Mouse (Mus musculus) T-cell, adult 2 months (primary cell): ENCODE measurements around the gene Atp2b1.
"Not testable (repeated sequence)": the region's sequence is repeated elsewhere in the genome, so short reads cannot be mapped to it uniquely, and the experiment has no call there.

Experiments
- DNase-seq: peaks from one replicate; pipeline ENCODE4 v3.0.0; 2022; ENCODE audit warnings: low spot score

The Atp2b1 gene

DNA sequence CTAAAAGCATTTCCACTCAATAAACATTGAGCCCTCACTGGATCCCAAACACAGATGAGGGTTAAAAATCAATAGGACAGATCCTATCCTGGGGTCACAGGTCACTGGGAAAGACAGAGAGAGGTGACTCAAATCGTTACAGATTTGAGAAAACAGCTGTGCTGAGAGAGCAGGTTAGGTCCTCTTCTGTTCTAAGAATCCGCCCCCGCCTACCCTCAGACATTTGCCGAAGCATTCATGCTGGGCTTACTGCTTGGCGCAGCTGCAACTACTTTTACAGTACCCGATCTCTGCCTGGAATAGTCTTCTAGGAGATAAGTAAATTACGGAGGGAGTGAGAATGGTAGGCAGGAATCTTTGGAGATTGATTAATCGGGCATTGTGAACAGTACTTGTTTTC lies 47.9 kb downstream of the Atp2b1 start:
- DNase-seq, result no peak

DNA sequence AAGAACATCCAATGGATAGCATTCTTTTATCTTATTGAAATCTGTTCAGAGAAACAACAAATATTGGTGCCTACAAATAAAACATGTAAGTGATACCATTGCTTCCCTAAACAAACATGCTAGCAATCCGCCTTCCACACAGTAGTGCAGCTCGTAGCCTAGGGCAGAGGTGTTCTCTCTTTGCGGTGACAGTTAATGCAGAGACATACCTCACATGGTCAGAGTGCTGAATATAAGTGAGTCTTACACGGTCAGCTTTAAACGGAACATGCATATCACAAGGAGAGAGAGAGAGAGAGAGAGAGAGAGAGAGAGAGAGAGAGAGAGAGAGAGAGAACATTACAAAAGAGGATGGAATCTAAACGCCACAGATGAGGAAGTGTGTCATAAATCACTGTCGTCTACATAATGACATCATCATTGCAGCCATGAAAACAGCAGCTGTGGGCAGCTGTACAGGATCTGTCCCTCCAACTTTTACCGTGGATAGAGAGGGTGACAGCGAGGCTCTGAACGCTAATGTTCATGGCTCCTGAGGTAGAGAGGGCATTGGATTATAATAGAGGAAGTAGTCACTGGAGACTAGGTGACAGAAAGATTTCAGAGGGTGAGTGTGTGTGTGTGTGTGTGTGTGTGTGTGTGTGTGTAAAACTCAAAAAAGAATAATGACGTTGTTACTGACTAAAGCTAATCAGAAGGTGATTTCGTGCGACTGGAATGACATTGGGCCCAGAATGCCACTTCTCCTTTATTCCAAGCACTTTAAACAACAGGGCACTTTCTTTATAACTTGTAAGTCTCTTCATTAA lies 52.4 kb downstream of the Atp2b1 start:
- no peak for DNase-seq

DNA sequence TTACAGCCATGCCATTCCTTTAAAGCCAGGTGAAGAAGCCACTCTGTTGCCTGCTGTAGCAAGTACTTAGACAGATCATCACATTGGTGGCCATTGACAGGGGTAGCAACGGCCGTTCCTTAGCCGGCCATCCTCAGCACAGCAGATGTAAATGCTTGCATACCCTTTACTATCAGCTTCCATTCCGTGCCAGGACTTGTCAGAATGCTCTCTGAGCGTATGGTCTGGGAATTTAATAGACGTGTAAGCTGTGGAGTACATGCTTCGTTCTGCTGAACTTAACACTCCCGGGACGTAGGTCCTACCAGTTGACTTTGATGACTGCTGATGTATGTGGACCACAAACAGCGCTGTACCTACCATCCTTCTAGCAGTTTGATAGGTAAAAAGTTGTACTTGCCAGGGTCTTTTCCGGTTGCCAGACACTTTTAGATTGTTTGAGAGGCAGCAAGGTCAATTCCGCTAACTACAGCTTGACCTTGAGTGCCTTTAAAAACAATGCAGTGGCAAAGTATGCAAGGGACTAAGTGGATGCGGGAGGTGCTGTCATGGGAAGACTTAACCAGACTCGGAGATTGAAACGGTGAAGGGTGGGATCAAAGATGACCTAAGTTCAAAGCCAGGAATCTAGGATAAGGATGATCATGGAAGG lies 53.2 kb downstream of the Atp2b1 start:
- no peak for DNase-seq

DNA sequence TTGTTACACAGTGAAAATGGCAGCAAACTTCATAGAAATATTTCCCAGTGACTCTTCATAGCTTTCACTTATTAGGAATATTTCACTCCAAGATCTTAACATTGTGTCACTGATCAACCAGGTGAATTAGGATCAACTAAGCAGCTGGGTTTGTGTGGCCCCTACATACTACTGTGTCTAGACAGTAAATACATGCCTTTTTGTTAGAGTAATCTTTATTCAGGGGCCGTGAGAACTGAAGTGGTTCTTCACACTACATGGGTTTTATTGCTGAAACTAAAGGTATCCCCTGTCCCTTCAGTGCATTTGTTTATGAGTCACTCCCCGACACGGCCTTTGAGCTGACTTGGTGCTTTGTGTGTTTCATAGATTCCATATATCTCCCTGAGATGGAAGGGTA lies 56.7 kb downstream of the Atp2b1 start:
- DNase-seq, result no peak

DNA sequence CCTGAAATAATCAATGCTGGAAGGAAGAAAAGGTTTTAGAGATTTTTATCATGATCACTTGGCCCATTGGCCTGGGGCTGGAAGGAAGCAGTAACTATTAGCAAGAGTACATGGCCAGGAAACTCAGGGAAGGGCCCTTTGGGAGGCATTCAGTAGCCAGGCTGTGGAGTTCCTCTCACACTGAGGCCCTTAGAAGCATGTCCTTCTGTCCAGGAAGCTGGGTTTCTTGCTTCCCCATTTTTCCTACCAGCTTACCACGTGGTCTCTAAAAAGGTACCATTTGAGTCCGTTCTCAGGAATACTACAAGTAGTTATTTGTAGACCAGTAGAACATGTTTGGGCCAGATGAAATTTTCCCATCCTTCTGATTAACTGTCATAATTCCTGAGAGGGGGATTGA lies 58.2 kb downstream of the Atp2b1 start:
- DNase-seq, result no peak

DNA sequence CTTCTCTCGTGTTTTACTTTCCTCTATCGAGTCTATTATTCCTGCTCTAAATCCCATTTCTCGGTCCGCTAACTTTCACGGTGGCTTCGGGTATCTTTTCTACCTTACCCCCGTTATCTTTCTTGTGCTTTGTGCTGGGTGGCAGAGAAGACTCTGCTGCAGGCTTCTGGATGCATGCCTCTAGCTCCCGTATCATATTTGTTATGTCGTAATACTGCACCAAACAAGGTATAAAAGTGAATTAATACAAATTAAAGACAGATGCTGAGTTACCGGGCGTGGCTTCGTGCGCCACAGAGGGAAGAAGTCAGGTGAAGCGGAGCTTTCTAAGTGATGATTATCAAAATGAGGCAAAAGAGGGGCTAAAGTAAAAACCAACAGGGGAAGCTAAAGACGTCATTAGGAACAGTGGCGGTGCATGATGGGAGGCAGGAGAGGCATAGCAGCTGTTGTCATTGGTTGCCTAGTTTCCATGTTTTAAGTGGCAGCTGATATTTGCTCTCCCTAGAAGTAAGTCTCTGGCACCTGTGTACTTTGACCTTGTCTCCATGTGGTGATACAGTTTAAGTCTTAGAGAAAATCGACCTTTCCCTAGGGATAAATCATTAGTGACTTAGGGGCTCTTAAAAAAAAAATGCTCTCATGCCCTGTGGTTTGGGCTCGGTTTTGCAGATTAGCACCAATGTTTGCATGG lies 58.9 kb downstream of the Atp2b1 start:
- DNase-seq, result no peak

DNA sequence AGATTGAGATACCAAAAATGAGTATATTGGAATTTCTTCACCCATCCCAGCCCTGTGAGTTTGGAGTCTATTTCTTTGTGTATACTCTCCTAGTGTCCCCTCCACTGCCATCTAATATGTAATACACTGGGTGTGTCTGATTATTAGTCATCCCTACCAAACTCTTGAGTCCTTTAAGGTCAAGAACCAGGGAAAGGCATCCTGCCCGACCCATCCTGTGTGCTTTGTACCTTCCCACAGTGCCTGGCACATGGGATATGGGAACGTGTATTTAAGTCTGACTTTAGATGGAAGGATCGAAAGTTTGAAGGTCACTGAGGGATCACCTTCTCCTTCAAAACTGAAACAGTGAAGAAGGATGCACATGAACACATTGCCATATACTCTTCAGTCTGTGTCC lies 60.4 kb downstream of the Atp2b1 start:
- no peak for DNase-seq

DNA sequence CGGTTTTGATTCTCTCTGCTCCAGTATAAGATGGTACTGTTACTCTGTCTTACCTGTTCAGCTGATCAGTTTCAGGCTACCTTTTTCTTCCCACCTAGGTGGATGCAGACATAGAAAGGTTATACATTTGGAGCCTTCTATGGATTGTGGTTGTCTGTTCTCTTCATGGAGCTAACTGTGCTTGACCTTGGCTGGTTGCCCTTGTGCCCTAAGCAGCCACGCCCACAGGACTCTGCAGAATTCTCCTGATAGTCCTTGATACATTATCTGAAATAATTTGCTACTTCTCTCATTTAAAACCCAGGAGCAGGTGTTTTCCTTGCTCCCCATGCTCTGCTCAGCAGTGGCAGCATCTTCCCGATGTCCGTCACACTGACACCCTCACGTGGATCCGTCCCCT lies 61.4 kb downstream of the Atp2b1 start:
- no peak for DNase-seq

DNA sequence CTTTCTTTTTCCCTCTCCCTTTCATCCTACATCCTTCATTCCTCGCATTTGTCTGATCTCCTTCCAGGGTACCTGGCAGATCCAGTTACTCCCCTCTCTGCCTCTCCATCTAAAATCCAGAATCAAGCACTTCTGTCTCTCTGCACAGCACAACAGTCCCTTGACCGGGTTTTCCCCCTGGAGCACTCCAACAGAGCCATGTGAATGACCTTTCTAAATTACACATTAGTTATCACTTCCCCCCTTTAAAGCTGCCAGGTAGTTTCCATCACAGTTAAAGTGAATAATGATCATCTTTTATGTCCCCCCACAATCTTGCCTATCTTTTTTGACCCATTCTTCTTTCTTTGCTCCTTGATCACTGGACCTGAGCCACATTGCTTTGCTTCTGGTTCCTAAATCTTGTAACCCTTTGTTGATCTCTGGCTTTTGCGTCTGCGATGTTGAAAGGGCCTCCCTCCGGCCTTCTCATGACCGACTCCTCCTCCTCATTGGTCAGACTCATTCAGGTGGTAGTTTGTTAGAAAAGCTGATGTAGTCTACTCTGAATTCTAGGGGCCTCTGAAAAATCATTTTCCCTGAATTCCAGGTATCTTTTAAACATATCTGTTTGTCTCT lies 62.8 kb downstream of the Atp2b1 start:
- DNase-seq, result no peak

DNA sequence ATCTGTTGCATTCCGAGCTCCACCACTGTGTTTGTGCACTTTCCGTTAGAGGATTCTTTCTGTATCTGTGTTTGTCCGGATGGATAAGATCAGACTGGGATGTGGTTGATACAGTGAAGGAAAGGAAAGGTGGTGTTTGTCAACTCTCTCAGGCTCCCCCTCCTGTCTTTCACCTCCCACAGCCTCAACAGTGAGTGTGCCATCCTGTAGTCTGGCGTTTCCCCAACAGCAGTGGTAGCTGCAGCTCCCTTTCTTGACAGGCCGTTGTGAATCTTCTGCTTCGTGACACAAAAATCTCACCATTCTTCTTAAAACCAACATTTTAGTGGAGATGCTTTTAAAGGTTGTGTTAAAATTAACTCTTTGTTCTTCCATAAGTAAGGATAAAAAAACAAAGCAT lies 64.6 kb downstream of the Atp2b1 start:
- DNase-seq, result no peak

DNA sequence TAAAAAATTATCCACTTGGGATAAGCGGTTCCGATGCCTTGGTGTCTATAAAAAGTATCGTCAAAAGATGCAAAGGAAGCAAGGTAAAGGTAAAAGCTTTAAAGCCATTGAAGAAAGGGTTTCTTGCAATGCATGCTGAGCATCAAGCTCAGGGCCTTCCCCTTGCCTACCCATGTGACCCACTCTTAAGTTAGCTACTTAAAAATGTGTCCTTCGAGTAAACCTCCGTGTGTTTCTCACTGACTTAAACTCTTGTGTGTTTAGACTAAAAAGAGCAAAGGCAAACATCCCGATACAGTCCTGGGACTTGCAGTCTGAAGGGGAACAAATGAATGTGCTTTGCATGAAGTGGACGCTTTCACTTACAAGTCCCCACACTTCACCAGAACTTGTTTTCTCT lies 65.1 kb downstream of the Atp2b1 start:
- DNase-seq, result no peak

DNA sequence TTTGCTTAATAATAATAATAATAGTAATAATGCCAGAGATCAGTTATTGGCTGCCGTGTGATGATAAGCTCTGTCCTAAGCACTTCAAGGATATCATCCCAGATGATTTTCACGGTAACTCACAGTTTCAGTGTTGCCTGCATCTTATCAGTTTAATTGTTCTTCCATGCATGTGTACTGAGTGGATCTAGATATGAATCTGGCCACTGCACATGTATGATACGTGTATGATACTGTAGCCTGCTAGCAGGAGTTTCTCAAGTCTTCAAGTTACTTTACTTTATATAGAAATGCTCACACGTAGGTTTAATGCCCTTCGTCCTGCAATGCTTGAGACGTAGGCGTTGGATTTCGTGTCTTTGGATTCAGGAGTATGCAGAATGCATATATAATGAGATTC lies 65.7 kb downstream of the Atp2b1 start:
- DNase-seq, result no peak

DNA sequence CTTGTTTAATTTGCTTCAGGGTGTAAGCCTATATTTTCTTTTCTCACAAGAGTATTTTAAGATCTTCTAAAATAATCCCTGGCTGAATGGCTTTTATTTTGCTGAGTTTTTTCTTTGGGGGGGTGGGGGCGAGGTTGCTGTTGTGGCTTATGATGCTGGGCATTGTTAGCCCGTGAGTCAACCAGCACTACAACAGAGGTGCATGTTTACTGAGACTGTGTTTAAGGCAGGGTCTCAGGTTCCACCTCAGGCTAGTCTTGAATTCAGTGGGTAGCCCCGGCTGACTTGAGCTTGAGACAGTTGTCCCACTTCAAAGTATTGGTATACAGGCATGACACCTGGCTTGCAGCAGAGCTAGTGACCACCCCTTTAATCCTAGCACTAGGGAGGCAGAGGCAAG lies 77.8 kb downstream of the Atp2b1 start:
- no peak for DNase-seq

DNA sequence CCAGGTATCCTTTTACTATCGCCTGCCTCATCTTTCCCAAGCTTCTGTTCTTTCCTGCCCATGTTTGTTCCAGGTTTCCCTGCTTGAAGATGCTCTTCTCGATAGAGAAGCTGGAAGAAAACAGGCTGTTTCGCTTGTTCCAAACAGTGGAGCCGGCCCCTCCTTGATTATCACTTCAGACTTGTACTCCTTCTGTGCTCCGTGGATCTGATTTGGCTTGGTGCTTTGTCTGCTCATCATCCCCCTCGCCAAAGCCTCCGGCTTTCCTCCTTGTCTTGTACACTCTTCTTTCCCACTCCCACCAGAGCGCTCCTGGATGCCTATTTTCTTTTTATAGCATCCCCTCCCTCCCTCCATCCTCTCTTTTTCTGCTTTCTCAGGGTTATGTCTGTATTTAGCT lies 79.0 kb downstream of the Atp2b1 start:
- DNase-seq, result no peak

DNA sequence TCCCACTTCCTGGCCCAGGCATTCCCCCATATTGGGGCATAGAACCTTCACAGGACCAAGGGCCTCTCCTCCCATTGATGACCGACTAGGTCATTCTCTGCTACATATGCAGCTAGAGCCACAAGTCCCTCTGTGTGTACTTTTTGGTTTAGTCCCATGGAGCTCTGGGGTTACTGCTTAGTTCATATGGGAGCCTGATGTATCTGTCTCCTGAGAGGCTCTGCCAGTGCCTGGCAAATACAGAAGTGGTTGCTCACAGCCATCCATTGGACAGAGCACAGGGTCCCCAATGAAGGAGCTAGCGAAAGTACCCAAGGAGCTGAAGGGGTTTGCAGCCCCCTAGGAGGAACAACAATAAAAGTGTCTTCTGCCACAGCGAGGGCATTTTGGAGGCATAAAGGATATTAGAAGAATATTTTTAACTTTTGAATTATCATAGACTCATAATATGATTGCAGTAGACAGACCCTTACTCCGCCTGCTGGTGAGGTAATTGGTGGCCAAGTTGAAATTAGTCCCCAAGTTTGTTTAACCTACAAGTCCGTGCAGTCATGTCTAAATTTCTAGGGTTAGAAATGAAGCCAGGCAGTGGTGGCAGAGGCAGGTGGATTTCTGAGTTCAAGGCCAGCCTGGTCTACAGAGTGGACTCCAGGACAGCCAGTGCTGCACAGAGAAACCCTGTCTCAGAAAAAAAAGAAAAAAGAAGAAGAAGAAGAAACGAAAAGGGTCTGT lies 81.0 kb downstream of the Atp2b1 start:
- not testable (repeated sequence) for DNase-seq

DNA sequence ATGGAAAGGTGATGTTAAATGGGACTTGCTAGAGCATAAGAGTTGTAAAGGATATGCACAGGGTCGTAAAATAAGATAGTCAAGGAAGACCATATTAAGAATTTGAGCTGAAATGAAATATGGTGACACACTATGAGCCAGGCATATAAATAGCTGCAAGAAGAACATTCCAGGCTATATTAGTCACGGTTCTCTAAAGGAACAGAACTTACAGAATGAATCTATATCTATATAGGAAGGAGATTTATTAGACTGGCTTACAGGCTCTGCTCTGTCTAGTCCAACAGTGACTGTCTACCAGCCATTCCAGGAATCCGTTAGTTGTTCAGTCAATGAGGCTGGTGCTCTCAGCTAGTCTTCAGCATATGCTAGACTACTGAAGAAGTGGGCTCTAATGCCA lies 90.7 kb downstream of the Atp2b1 start:
- DNase-seq, result no peak

DNA sequence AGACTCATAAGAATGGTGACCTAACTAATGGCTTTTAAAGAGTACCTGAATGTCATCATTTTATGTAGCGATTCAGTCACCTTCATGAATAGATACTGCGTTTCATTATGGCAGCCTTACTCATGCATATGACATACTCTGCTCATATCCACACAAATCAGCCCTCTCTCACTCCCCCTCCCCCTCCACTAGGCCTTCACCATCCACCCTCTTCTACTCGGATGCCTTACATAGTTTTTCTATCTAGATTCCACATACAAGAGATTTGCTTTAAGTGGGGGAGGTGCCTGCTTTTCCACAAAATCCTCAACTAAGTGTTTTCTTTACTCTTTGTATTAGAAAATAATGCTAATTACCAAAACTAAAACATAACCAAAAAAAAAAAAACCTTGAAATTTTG lies 96.9 kb downstream of the Atp2b1 start:
- DNase-seq, result no peak

DNA sequence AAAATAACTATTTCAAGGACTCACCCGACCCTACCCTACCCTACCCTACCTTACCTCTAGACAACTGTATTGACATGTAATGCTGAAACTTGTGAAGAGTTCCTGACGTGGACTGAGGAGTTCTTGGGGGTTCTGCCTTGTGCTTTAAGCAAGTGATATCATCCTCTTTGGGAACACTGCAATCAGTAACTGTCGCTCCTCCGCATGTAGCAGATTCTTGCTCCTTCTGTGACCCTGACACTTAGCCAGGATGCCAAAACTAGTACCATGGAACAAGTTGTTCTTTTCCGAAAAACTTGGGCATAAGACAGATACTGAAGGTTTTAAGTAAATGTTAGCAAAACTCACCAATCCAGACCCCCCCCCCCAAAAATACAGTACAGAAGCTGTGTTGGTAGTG lies 97.9 kb downstream of the Atp2b1 start:
- no peak for DNase-seq

DNA sequence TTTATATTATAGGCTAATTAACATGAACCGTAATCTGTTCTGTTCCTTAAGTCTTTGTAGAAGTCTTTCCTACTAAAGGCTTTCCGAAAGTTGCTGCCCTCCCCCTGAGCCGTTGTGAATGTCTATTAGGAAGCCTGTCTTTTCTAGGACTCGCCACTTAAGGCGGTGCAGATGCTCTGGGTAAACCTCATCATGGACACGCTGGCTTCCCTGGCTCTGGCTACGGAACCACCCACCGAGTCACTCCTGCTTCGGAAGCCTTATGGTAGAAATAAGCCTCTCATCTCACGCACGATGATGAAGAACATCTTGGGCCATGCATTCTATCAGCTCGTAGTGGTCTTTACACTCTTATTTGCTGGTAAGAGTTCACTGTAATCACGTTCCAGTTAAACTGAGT lies 100.5 kb downstream of the Atp2b1 start:
- DNase-seq, result no peak

DNA sequence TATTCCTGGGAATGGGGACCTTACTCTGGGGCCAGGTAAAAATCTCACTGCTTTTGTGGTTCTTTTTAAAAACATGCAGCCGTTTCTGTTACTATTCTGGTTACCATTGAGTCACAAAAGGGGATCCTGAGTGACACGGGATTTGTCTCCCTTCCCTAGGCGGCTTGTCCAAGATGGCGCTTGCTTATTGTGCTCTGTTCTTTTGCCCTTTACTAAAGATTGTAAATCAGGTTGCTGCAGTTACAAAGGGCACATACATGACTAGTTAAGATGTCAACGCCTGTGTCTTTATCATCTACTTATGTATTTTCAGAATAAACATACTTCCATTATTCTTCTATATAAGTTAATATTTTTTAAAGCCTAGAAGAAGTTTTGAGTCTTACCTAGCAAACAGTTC lies 102.8 kb downstream of the Atp2b1 start:
- no peak for DNase-seq

DNA sequence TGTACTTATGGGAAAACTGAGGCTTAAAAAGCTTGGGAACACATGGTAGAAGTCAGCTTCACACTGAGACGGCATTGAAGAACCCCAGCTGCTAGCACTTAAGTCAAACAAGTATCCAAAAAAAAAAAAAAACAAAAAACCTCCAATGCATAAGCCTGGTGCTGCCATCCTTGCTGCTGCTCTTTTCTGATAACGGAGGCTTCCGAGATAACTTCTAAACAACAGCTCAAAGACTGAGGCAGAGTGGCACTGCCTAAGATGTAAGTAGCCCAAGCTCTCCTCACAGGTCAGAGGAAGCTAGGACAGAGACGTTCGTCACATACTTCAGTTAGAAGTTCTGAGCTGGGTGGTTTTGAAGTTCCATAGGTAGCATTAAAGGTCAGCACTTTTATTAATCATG lies 113.3 kb downstream of the Atp2b1 start:
- no peak for DNase-seq

DNA sequence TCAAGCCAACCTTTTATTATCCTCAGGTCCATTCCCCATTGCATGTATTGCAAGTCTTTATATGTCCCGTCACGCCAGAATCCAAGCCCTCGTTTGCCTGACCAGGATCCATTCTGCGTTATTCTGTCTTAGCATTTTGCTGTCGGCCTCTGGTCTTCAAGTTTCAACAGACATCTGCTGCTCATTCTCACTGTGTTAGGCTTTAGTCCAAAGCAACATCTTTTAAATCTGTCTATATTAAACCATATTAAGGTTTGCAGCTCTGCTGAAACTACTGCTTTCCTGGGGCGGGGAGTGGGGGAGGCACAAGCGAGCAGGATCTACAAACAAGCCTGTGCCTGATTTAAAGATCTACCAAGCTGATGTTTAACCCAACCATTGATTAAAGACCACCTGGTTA lies 115.6 kb downstream of the Atp2b1 start:
- no peak for DNase-seq
